Mouse (Mus musculus) CH12.LX (cell line): ENCODE results near the gene Dscam.

Experiments
- BHLHE40 ChIP-seq: IDR thresholded peaks from 2 replicates; pipeline ENCODE4 v1.6.1; 2011; ENCODE audit warnings: mild to moderate bottlenecking, low read depth, low read length, improper control_type of control experiment
- ETS1 ChIP-seq: conservative IDR thresholded peaks from 2 replicates; pipeline ENCODE4 v1.6.1; 2012; ENCODE audit warnings: low read depth, mild to moderate bottlenecking, inconsistent platforms, low read length, improper control_type of control experiment, moderate library complexity
- HCFC1 ChIP-seq: IDR thresholded peaks from 2 replicates; pipeline ENCODE4 v1.6.1; 2012; ENCODE audit warnings: low read depth, mild to moderate bottlenecking, inconsistent platforms, low read length, improper control_type of control experiment
- MXI1 ChIP-seq: IDR thresholded peaks from 2 replicates; pipeline ENCODE4 v1.6.1; 2011; ENCODE audit warnings: mild to moderate bottlenecking, low read depth, low read length, improper control_type of control experiment
- POLR2A ChIP-seq: IDR thresholded peaks from 2 replicates; pipeline ENCODE4 v1.6.1; 2011; ENCODE audit warnings: low read depth, mild to moderate bottlenecking, improper control_type of control experiment, low read length
- SMC3 ChIP-seq: IDR thresholded peaks from 2 replicates; pipeline ENCODE4 v1.6.1; 2011; ENCODE audit warnings: low read depth, low read length, improper control_type of control experiment
- TCF12 ChIP-seq: IDR thresholded peaks from 2 replicates; pipeline ENCODE4 v1.6.1; 2014; ENCODE audit warnings: low read depth, mild to moderate bottlenecking, inconsistent platforms, low read length, improper control_type of control experiment
- UBTF ChIP-seq: IDR thresholded peaks from 2 replicates; pipeline ENCODE4 v1.6.1; 2012; ENCODE audit warnings: low read depth, mild to moderate bottlenecking, inconsistent platforms, low read length, improper control_type of control experiment, moderate library complexity
- USF1 ChIP-seq: IDR thresholded peaks from 2 replicates; pipeline ENCODE4 v1.6.1; 2014; ENCODE audit warnings: low read depth, mild to moderate bottlenecking, inconsistent platforms, low read length, improper control_type of control experiment
- ZC3H11A ChIP-seq: IDR thresholded peaks from 2 replicates; pipeline ENCODE4 v1.6.1; 2012; ENCODE audit warnings: low read depth, mild to moderate bottlenecking, inconsistent platforms, low read length, improper control_type of control experiment
- ZNF384 ChIP-seq: IDR thresholded peaks from 2 replicates; pipeline ENCODE4 v1.6.1; 2012; ENCODE audit warnings: low read depth, low read length, improper control_type of control experiment, inconsistent platforms

- TF ChIP-seq USF1 = no peak
- TF ChIP-seq HCFC1 = no peak
- TF ChIP-seq TCF12 = no peak
- no peak for TF ChIP-seq SMC3
- no peak for TF ChIP-seq POLR2A
- no peak for TF ChIP-seq ZNF384
- TF ChIP-seq MXI1 = no peak
- no peak for TF ChIP-seq UBTF
- TF ChIP-seq BHLHE40 = no peak
- TF ChIP-seq ETS1 = no peak
- TF ChIP-seq ZC3H11A = no peak
Observed at GRCm38 (mm10) chr16:96559796-96560195, 610.8 kb downstream of the Dscam start.
